Mouse (Mus musculus) midbrain, embryonic 16.5 days (tissue): ENCODE data around the gene Igsf9. TPM values are rescaled to one million over a fixed set of nuclear protein-coding genes. Genes with fewer than 3 reads are reported as not detected.

Experiments used
- ATAC-seq: fragments of 200-750 bp; cut with Nextera tagmentation; 2 replicates; pipeline ENCODE4 v1.8.0; 2017; ENCODE audit warnings: moderate TSS enrichment
- H3K27ac ChIP-seq: fragments of 300-500 bp; sonication (generic); 2 replicates; pipeline ENCODE4 v1.5.1; 2014; ENCODE audit warnings: mild to moderate bottlenecking, low read length, mixed read lengths
- H3K27me3 ChIP-seq: fragments of 300-500 bp; sonication (generic); 2 replicates; pipeline ENCODE4 v1.6.1; 2014; ENCODE audit warnings: low read depth, low read length, mixed read lengths; ENCODE audit not compliant: control insufficient read depth, insufficient read depth
- H3K36me3 ChIP-seq: fragments of 300-500 bp; sonication (generic); 2 replicates; pipeline ENCODE4 v1.6.1; 2014; ENCODE audit warnings: mild to moderate bottlenecking, low read length, moderate library complexity, mixed read lengths; ENCODE audit not compliant: control insufficient read depth, insufficient read depth
- H3K4me1 ChIP-seq: fragments of 300-500 bp; sonication (generic); 2 replicates; pipeline ENCODE4 v1.6.1; 2014; ENCODE audit warnings: mild to moderate bottlenecking, low read length, mixed read lengths; ENCODE audit not compliant: control insufficient read depth, insufficient read depth
- H3K4me2 ChIP-seq: fragments of 300-500 bp; sonication (generic); 2 replicates; pipeline ENCODE4 v1.6.1; 2014; ENCODE audit warnings: mild to moderate bottlenecking, low read length, mixed read lengths
- H3K4me3 ChIP-seq: fragments of 300-500 bp; sonication (generic); 2 replicates; pipeline ENCODE4 v1.5.1; 2014; ENCODE audit warnings: low read depth, mild to moderate bottlenecking, low read length, moderate library complexity, mixed read lengths
- H3K9ac ChIP-seq: fragments of 300-500 bp; sonication (generic); 2 replicates; pipeline ENCODE4 v1.6.1; 2014; ENCODE audit warnings: low read depth, low read length, mixed read lengths
- H3K9me3 ChIP-seq: fragments of 300-500 bp; sonication (generic); replicated peaks from 2 replicates; pipeline ENCODE4 v1.6.1; 2014; ENCODE audit warnings: mild to moderate bottlenecking, low read length, mixed read lengths; ENCODE audit not compliant: control insufficient read depth, poor library complexity, severe bottlenecking
- WGBS: fragments of 180-500 bp; shearing (Covaris S2); extraction: QIAGEN DNeasy Blood & Tissue Kit; methylation state at CpG from one replicate; pipeline ENCODE4 v1.1.7; 2014; 5-methylcytosine and 5-hydroxymethylcytosine counted together
- polyA plus RNA-seq: library from polyadenylated mRNA; unstranded; fragments of >200 nt; fragmentation: Nextera tagmentation; extraction: Ambion mirVana; gene quantifications from 2 replicates; pipeline ENCODE4 v1.2.1, GENCODE M21; 2015

Igsf9 gene
- polyA plus RNA-seq, 1 experiment from 2014 or later, result 74.4 TPM

DNA sequence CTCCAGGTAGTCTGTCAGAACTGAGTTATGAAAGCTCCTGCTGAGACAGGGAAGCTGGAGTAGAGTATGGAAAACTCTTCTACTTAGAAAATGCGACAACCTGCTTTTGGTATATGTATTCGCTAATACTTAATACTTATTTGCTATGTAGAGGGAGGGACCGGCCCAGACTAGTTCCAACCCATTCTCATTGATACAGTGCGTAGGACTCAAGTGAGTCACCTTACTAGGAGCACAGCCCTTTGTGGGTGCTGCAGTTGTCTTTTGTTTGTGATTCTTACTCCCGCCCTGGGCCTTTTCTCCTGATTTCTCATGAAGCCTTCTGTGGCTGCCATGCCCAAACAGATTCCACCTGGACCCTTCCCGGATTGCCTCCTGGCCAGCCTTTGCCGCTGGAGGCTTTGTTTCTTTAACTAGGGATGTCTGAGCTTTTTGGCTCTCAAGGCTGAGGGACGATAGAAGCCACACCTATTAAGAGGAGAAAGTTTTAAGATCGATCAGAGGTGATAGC is 39.6 kb upstream of the Igsf9 start:
- Histone ChIP-seq H3K9me3 (no peaks in the 10 kb centered on the region), H3K27ac (no peak overlapping the region), H3K27me3 (no peaks in the 10 kb centered on the region), H3K9ac (no peak overlapping the region), H3K36me3 (no peaks in the 10 kb centered on the region), H3K4me3 (no peak overlapping the region), H3K4me1 (no peaks in the 10 kb centered on the region), H3K4me2 (no peak overlapping the region)
- ATAC-seq, result no peak
- 88% methylated on average over 9 of the region's 9 CpGs for WGBS

DNA sequence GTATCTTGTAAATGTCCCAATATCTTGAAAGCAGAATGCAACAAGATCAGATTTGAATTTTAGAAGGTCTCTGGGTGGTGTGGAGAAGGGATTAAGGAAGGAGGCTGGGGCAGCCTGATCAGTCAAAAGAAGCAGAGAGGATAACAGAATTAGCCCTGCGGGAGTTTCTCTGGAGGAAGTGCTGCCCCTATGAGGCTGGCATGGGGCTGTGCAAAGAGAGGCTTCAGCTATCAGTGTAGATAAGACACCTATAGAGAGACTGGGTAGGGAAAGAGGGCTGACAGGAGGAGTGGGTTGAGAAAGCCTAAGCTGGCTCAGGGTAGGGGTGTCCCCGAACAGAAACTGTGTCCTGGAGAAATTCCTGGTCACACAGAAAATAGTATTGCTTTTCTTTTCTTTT is 31.4 kb upstream of the Igsf9 start:
- Histone ChIP-seq H3K4me3 (no peak overlapping the region), H3K4me2 (no peak overlapping the region), H3K4me1 (no peaks in the 10 kb centered on the region), H3K36me3 (no peaks in the 10 kb centered on the region), H3K27me3 (no peaks in the 10 kb centered on the region), H3K27ac (no peak overlapping the region), H3K9ac (no peak overlapping the region), H3K9me3 (no peaks in the 10 kb centered on the region)
- ATAC-seq, result no peak
- 15% methylated on average over 2 of the region's 2 CpGs for WGBS

DNA sequence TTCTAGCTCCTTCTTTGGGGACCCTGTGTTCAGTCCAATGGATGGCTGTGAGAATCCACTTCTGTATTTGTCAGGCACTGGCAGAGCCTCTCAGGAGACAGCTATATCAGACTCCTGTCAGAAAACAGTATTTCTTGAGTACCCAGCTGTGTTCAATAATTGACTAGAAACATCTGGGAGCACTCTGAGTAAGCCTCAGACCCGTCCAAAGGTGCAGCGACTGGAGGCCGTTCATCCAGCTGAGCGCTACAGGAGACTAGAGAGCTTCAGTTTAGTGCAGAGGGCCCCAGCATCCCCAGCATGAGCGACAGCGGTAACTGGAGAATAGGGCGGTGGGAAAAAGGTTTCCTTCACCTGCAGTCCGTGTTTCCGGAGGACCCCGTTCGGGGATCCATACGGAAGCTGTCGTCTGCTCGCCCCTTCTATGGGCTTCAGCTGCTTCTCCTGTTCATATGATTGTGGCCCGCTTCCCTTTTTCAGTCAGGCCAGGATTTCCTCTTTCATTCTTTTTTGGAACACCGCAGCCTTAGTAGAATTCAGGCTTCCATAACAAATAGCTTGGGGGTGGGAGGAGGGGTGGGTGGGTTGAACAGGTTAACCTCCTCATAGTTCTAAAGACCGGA is 30.6 kb upstream of the Igsf9 start:
- H3K4me2 ChIP-seq, result no peak overlapping the region
- H3K4me1 ChIP-seq, result no peaks in the 10 kb centered on the region
- H3K27ac ChIP-seq, result no peak overlapping the region
- no peaks in the 10 kb centered on the region for H3K27me3 ChIP-seq
- H3K9me3 ChIP-seq, result no peaks in the 10 kb centered on the region
- WGBS, result 36% methylated on average over 17 of the region's 17 CpGs
- H3K9ac ChIP-seq, result no peak overlapping the region
- ATAC-seq, result no peak
- no peak overlapping the region for H3K4me3 ChIP-seq
- H3K36me3 ChIP-seq, result no peaks in the 10 kb centered on the region

DNA sequence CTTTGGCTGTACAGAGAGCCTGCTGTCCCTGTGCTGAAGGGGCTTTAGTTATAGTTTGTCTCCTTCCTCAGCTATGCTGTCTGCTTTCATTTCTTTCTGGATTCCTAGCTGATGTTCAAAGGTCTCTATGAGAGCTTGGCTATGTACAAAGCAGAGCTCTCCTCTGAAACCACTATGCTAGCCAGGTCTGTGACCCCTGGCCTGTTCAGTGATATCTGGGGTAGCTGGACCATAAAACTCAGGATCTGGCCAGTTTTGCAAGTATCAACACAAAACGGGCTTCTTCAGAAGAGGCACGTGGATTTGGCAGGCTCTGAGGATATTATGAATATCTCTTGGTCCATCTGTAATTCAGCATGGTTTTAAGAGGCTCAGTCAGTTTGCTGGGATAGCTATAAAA is 28.7 kb upstream of the Igsf9 start:
- Histone ChIP-seq H3K27ac (no peak overlapping the region), H3K9ac (no peak overlapping the region), H3K36me3 (no peaks in the 10 kb centered on the region), H3K4me2 (no peak overlapping the region), H3K9me3 (no peaks in the 10 kb centered on the region), H3K4me3 (no peak overlapping the region), H3K4me1 (no peaks in the 10 kb centered on the region), H3K27me3 (no peaks in the 10 kb centered on the region)
- ATAC-seq, result no peak
- 86% methylated on average over 2 of the region's 2 CpGs for WGBS

DNA sequence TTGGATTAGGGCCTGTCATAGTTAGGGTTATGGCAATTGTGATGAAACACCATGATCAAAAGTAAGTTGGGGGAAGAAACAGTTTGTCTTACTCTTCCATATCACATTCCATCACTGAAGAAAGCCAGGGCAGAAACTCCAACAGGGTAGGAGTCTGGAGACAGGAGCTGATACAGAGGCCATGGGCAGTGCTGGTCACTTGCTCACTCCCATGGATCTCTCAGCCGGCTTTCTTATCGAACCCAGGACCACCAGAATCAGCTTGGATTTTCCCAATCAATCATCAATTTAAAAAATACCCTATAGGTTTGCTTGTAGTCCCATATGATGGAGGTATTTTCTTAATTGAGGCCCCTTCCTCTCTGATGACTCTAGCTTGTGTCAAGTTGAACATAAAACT is 27.8 kb upstream of the Igsf9 start:
- Histone ChIP-seq H3K9ac (no peak overlapping the region), H3K4me2 (no peak overlapping the region), H3K36me3 (no peaks in the 10 kb centered on the region), H3K27ac (no peak overlapping the region), H3K9me3 (no peaks in the 10 kb centered on the region), H3K4me1 (no peaks in the 10 kb centered on the region), H3K4me3 (no peak overlapping the region), H3K27me3 (no peaks in the 10 kb centered on the region)
- WGBS, result 91% methylated on average over 2 of the region's 2 CpGs
- ATAC-seq, result no peak

DNA sequence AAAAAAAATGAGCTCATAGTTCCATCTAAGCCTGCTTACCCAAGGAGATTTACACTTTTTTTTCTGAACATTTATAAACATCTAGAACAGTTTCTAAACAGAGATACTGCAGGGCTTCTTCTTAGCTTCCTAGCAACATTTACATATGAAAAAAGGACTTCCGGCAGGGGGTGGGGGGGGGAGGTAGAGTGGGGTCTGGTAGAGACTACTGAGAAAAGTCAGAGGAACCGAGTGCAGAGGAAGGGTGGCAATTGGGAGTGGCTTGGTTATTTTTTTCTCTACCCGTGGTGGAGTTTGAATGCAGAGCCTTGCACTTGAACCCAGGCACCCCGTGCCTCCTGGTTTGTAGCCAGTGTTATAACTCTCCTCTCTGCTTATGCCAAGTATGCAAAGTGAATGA is 26.2 kb upstream of the Igsf9 start:
- Histone ChIP-seq H3K4me3 (no peak overlapping the region), H3K4me2 (no peak overlapping the region), H3K36me3 (no peaks in the 10 kb centered on the region), H3K9ac (no peak overlapping the region), H3K27me3 (no peaks in the 10 kb centered on the region), H3K27ac (no peak overlapping the region), H3K9me3 (no peaks in the 10 kb centered on the region), H3K4me1 (no peaks in the 10 kb centered on the region)
- no peak for ATAC-seq
- WGBS, result 6% methylated on average over 4 of the region's 4 CpGs

DNA sequence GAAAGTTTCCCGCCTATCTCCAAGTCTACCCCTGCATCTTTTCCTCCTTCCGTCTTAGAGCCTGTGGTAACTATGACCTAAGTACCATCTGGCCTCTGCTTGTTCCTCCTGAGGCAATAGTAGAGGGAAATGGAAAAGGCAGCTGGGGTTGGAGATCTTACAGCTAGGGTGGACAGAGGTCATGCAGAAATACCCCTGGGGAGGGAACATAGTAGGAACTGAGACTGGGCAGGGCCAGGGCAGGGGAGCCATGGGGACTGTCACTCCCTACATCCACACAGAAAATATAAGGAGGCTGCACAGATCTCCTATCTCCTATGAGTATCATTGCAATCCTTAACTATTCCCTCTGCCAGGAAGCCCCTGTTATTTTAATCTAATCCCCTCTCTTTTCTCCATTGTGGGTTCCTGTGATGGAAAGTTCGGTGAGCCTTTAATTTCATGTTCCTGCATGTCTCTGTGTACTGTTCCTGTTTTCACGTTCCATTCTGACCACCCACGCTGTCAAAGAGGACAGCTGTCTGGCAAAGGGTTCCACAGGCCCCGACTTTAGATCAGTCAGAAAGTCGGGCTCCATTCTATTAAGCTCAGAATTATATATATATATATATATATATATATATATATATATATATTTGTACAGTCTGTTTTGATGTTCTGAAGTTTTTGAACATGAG is 25.4 kb upstream of the Igsf9 start:
- no peaks in the 10 kb centered on the region for H3K27me3 ChIP-seq
- no peak overlapping the region for H3K4me2 ChIP-seq
- H3K4me3 ChIP-seq, result no peak overlapping the region
- no peak overlapping the region for H3K9ac ChIP-seq
- H3K9me3 ChIP-seq, result no peaks in the 10 kb centered on the region
- no peaks in the 10 kb centered on the region for H3K4me1 ChIP-seq
- H3K27ac ChIP-seq, result no peak overlapping the region
- ATAC-seq, result no peak
- H3K36me3 ChIP-seq, result no peaks in the 10 kb centered on the region
- WGBS, result 74% methylated on average over 7 of the region's 7 CpGs

DNA sequence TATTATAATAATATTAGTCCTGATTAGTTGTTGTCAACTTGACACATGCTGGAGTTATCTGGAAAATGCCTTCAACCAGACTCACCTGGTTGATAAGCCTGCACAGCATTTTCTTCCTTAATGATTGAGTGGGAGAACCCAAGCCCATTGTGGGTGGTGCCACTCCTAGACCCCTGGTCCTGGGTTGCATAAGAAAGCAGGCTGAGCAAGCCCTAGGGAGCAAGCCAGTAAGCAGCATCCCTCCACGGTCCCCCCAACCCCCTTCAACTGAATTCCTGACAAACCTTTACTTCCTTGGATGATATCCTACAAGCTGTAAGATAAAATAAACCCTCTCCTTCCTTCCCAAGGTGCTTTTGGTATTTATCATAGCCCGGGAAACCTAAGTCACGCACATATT is 24.4 kb upstream of the Igsf9 start:
- H3K36me3 ChIP-seq, result no peaks in the 10 kb centered on the region
- no peak overlapping the region for H3K27ac ChIP-seq
- WGBS, result 94% methylated on average over 3 of the region's 3 CpGs
- no peaks in the 10 kb centered on the region for H3K27me3 ChIP-seq
- H3K9me3 ChIP-seq, result no peaks in the 10 kb centered on the region
- H3K9ac ChIP-seq, result no peak overlapping the region
- no peaks in the 10 kb centered on the region for H3K4me1 ChIP-seq
- no peak overlapping the region for H3K4me2 ChIP-seq
- ATAC-seq, result no peak
- no peak overlapping the region for H3K4me3 ChIP-seq

DNA sequence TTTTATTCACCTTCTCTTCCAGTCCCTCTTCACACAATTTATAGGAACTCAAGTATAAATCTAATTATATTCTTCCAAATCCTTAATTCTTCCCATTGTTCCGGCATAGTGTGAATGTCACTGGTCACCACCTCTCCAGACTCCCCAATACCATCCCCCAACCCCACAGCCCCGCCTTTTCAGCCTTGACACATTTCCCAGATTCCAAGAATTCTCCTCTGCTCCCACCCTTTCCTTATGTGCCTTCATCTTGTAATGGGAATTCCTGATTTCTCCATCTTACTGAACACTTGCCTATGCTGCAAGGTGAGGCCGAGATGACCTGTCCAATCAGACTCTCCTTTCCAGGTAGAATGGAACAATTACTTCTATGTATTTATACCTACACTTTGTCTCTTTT is 23.5 kb upstream of the Igsf9 start:
- Histone ChIP-seq H3K27me3 (no peaks in the 10 kb centered on the region), H3K27ac (no peak overlapping the region), H3K4me3 (no peak overlapping the region), H3K4me1 (no peaks in the 10 kb centered on the region), H3K36me3 (no peaks in the 10 kb centered on the region), H3K9me3 (no peaks in the 10 kb centered on the region), H3K9ac (no peak overlapping the region), H3K4me2 (no peak overlapping the region)
- WGBS, result 89% methylated on average over 3 of the region's 3 CpGs
- ATAC-seq, result no peak
